Mouse (Mus musculus): ENCODE measurements around the gene Manf. TPM values are rescaled to one million over a fixed set of nuclear protein-coding genes. Genes with fewer than 3 reads are reported as not detected.

The Manf gene
- polyA plus RNA-seq, 1 experiment: 43.7 TPM

- WGBS: under 1% methylated on average over 107 of the region's 107 CpGs
- DNase-seq (ENCODE audit: low read depth, low spot score): no peak
Observed at GRCm38 (mm10) chr9:106885901-106886731, 5.7 kb downstream of the Manf start.

GRCm38 (mm10) chr9:106884996-106885900 is 6.5 kb downstream of the Manf start:
- no peak for DNase-seq (ENCODE audit: low read depth, low spot score)
- 45% methylated on average over 44 of the region's 44 CpGs for WGBS

GRCm38 (mm10) chr9:106884306-106884705 is 7.5 kb downstream of the Manf start:
- DNase-seq (ENCODE audit: low read depth, low spot score): no peak
- 36% methylated on average over 16 of the region's 16 CpGs for WGBS

- DNase-seq (ENCODE audit: low read depth, low spot score): no peak
- WGBS: 88% methylated on average over 3 of the region's 3 CpGs
Observed at GRCm38 (mm10) chr9:106883085-106883484, 8.7 kb downstream of the Manf start.

- no peak for DNase-seq (ENCODE audit: low read depth, low spot score)
- WGBS: 43% methylated on average over 4 of the region's 4 CpGs
Observed at GRCm38 (mm10) chr9:106882176-106882575, 9.6 kb downstream of the Manf start.

- 62% methylated on average over 4 of the region's 4 CpGs for WGBS
- DNase-seq (ENCODE audit: low read depth, low spot score): no peak
Observed at GRCm38 (mm10) chr9:106881071-106881755, 10.6 kb downstream of the Manf start.

- WGBS: 78% methylated on average over 4 of the region's 4 CpGs
- no peak for DNase-seq (ENCODE audit: low read depth, low spot score)
Observed at GRCm38 (mm10) chr9:106879471-106879870, 12.3 kb downstream of the Manf start.

- no peak for DNase-seq (ENCODE audit: low read depth, low spot score)
- whole genome bisulfite sequencing: 72% methylated on average over 3 of the region's 3 CpGs
Observed at GRCm38 (mm10) chr9:106876666-106877065, 15.1 kb downstream of the Manf start.

- 80% methylated on average over 5 of the region's 5 CpGs for WGBS
- DNase-seq (ENCODE audit: low read depth, low spot score): no peak
Observed at GRCm38 (mm10) chr9:106874216-106874615, 17.6 kb downstream of the Manf start.

- DNase-seq (ENCODE audit: low read depth, low spot score): no peak
- 88% methylated on average over 11 of the region's 11 CpGs for WGBS
Observed at GRCm38 (mm10) chr9:106858036-106858435, 33.7 kb downstream of the Manf start.

- no peak for DNase-seq (ENCODE audit: low read depth, low spot score)
- 81% methylated on average over 3 of the region's 3 CpGs for WGBS
Observed at GRCm38 (mm10) chr9:106856664-106857063, 35.1 kb downstream of the Manf start.

GRCm38 (mm10) chr9:106842800-106843199 is 49.0 kb downstream of the Manf start:
- no peak for DNase-seq (ENCODE audit: low read depth, low spot score)
- WGBS: 94% methylated on average over 6 of the region's 6 CpGs

GRCm38 (mm10) chr9:106840569-106840968 is 51.2 kb downstream of the Manf start:
- 98% methylated on average over 1 of the region's 1 CpGs for whole genome bisulfite sequencing
- no peak for DNase-seq (ENCODE audit: low read depth, low spot score)

GRCm38 (mm10) chr9:106822381-106823104 is 69.2 kb downstream of the Manf start:
- peak; percentile 74 for DNase-seq (ENCODE audit: low read depth, low spot score)
- WGBS: under 1% methylated on average over 32 of the region's 32 CpGs

GRCm38 (mm10) chr9:106821618-106822380 is 70.0 kb downstream of the Manf start, which contains the start of gene Dcaf1:
TSS of gene Dcaf1 (plus strand) at chr9:106821874.
- under 1% methylated on average over 71 of the region's 71 CpGs for WGBS
- peak; percentile 99 for DNase-seq (ENCODE audit: low read depth, low spot score)

GRCm38 (mm10) chr9:106821050-106821617 is 70.6 kb downstream of the Manf start:
- DNase-seq (ENCODE audit: low read depth, low spot score): peak; percentile 8
- WGBS: 36% methylated on average over 15 of the region's 15 CpGs

- WGBS: 95% methylated on average over 1 of the region's 1 CpGs
Observed at GRCm38 (mm10) chr9:106819201-106819600, 72.6 kb downstream of the Manf start.

GRCm38 (mm10) chr9:106818191-106818590 is 73.6 kb downstream of the Manf start:
- no peak for DNase-seq (ENCODE audit: low read depth, low spot score)
- WGBS: 72% methylated on average over 6 of the region's 6 CpGs

More at GRCm38 (mm10) chr9:106819201-106819600, 72.6 kb downstream of the Manf start:
- no peak for DNase-seq (ENCODE audit: low read depth, low spot score)
